Mouse (Mus musculus) cerebellum, adult 2 months (tissue): Measurements from ENCODE around the gene Slc25a29.
"Not testable (repeated sequence)": the region's sequence is repeated elsewhere in the genome, so short reads cannot be mapped to it uniquely, and the experiment has no call there.

ENCODE experiments used
- CTCF ChIP-seq: fragments of 200-500 bp; IDR thresholded peaks from 2 replicates; pipeline ENCODE4 v1.5.1; 2011; ENCODE audit warnings: low read depth, mild to moderate bottlenecking, control low read depth, low read length, moderate library complexity, borderline replicate concordance; ENCODE audit not compliant: insufficient read depth
- POLR2A ChIP-seq: fragments of 200-500 bp; IDR thresholded peaks from 2 replicates; pipeline ENCODE4 v1.6.1; 2011; ENCODE audit warnings: low read length, control low read depth, borderline replicate concordance; ENCODE audit not compliant: insufficient read depth

- TF ChIP-seq POLR2A, CTCF: not testable (repeated sequence)
Observed at GRCm38 (mm10) chr12:108848033-108848432, 12.3 kb upstream of the Slc25a29 start.
